Comparison of ENCODE assay signal across 8 mouse cellular contexts in genomic region chr8:110719898-110720653, GRCm38 (mm10). TPM values are rescaled to one million over a fixed set of nuclear protein-coding genes. Genes with fewer than 3 reads are reported as not detected.
A peak's percentile ranks its signal among the peaks of the same experiment; 100 is the strongest.
DNase-seq lines count a peak whose midpoint lies in the region; ATAC-seq and TF ChIP-seq lines count a peak whose summit lies in the region.

No protein-coding gene starts in this region.

- DNase-seq in left cerebral cortex, adult 2 months (ENCODE audit: extremely low spot score in 1 of 2, low spot score in 2 of 2): no peak
- DNase-seq in left cerebral cortex, adult 18-20 months (ENCODE audit: low spot score in 2 of 2): no peak
- DNase-seq in hindbrain, postnatal 0 days (ENCODE audit: low spot score): no peak
- DNase-seq in left cerebral cortex, postnatal 4 days: no peak
- no peak for DNase-seq in layer of hippocampus, adult 18-20 months (ENCODE audit: low spot score in 2 of 2)
- no peak for DNase-seq in right cerebral cortex, postnatal 36 days (ENCODE audit: low spot score in 2 of 2)

- intact Hi-C loops in left cerebral cortex, adult 2 months (cut with DNase I): no loop called here
- intact Hi-C loops in left cerebral cortex, postnatal 4 days (cut with DNase I): loop anchor here (5.0 kb wide), 1 partner anchor 58 kb away; no protein-coding TSS in a partner anchor

- H3K27me3 ChIP-seq in forebrain, embryonic 13.5 days: no peaks in the 10 kb centered on the region
- H3K27me3 ChIP-seq in hindbrain, postnatal 0 days (ENCODE audit: insufficient read depth, low read length): no peaks in the 10 kb centered on the region
- no peaks in the 10 kb centered on the region for H3K27me3 ChIP-seq in neural tube, embryonic 13.5 days

- H3K27ac ChIP-seq in left cerebral cortex, adult 2 months: peak overlapping the region; percentile 80
- peak overlapping the region; percentile 82; the same call in 1 of the 2 replicates for H3K27ac ChIP-seq in forebrain, embryonic 13.5 days
- peak overlapping the region; percentile 98 for H3K27ac ChIP-seq in hindbrain, postnatal 0 days
- peak overlapping the region; percentile 96 for H3K27ac ChIP-seq in neural tube, embryonic 13.5 days (replicated peaks)

- peak overlapping the region; percentile 92 for H3K9ac ChIP-seq in forebrain, embryonic 13.5 days
- H3K9ac ChIP-seq in hindbrain, postnatal 0 days (replicated peaks; ENCODE audit: low read length): peak overlapping the region; percentile 99
- peak overlapping the region; percentile 98 for H3K9ac ChIP-seq in neural tube, embryonic 13.5 days

- H3K4me1 ChIP-seq in forebrain, embryonic 13.5 days: peaks cover 70% of the 10 kb centered on the region
- peaks cover 78% of the 10 kb centered on the region for H3K4me1 ChIP-seq in hindbrain, postnatal 0 days (ENCODE audit: insufficient read depth, low read length)
- peaks cover 83% of the 10 kb centered on the region for H3K4me1 ChIP-seq in neural tube, embryonic 13.5 days (replicated peaks)

- 61% methylated on average over 6 of the region's 6 CpGs for WGBS in forebrain, embryonic 13.5 days
- 60% methylated on average over 6 of the region's 6 CpGs for WGBS in hindbrain, postnatal 0 days
- 58% methylated on average over 6 of the region's 6 CpGs for WGBS in neural tube, embryonic 13.5 days

- no peak overlapping the region for H3K4me3 ChIP-seq in left cerebral cortex, adult 2 months
- peak overlapping the region; percentile 76 for H3K4me3 ChIP-seq in forebrain, embryonic 13.5 days
- H3K4me3 ChIP-seq in hindbrain, postnatal 0 days (ENCODE audit: low read length): peak overlapping the region; percentile 90
- H3K4me3 ChIP-seq in neural tube, embryonic 13.5 days: peak overlapping the region; percentile 87

- TF ChIP-seq CTCF in left cerebral cortex, adult 2 months (IDR thresholded peaks at IDR 0.05): no peak
- TF ChIP-seq CTCF in hindbrain, postnatal 0 days (IDR thresholded peaks at IDR 0.05; ENCODE audit: low read depth): no peak; the same call in 1 of the 2 replicates

- peaks cover 17% of the 10 kb centered on the region for H3K36me3 ChIP-seq in forebrain, embryonic 13.5 days (ENCODE audit: poor library complexity, severe bottlenecking)
- H3K36me3 ChIP-seq in hindbrain, postnatal 0 days (ENCODE audit: insufficient read depth, low read length): no peaks in the 10 kb centered on the region
- H3K36me3 ChIP-seq in neural tube, embryonic 13.5 days: no peaks in the 10 kb centered on the region

- no peak for ATAC-seq in forebrain, embryonic 13.5 days
- ATAC-seq in hindbrain, postnatal 0 days: no peak
- ATAC-seq in neural tube, embryonic 13.5 days (ENCODE audit: low read depth): no peak

- no peaks in the 10 kb centered on the region for H3K9me3 ChIP-seq in forebrain, embryonic 13.5 days (replicated peaks)
- no peaks in the 10 kb centered on the region for H3K9me3 ChIP-seq in hindbrain, postnatal 0 days (ENCODE audit: low read length)
- H3K9me3 ChIP-seq in neural tube, embryonic 13.5 days: no peaks in the 10 kb centered on the region

- peak overlapping the region; percentile 75 for H3K4me2 ChIP-seq in forebrain, embryonic 13.5 days
- H3K4me2 ChIP-seq in hindbrain, postnatal 0 days (ENCODE audit: low read depth, low read length): peak overlapping the region; percentile 81
- peak overlapping the region; percentile 86 for H3K4me2 ChIP-seq in neural tube, embryonic 13.5 days

RNA-seq across cellular contexts. Expression of gene Mtss1l, which starts 1.2 kb away (rescaled TPM):
- 100 to 1,000 TPM; 207 to 234 TPM for total RNA-seq in left cerebral cortex, adult 2 months (2021)
- total RNA-seq in left cerebral cortex, adult 18-20 months (2021): 100 to 1,000 TPM; 208 to 219 TPM
- 11.1 and 11.5 TPM in 2 replicates for polyA plus RNA-seq in forebrain, embryonic 13.5 days (2015; fragmentation: Nextera tagmentation; extraction: Ambion mirVana)
- 76.2 and 81.0 TPM in 2 replicates for total RNA-seq in hindbrain, postnatal 0 days (2014; rRNA removed)
- polyA plus RNA-seq in hindbrain, postnatal 0 days (2015; fragmentation: Nextera tagmentation; extraction: Ambion mirVana): 32.9 TPM in 2 replicates
- polyA plus RNA-seq in neural tube, embryonic 13.5 days (2015; fragmentation: Nextera tagmentation; extraction: Ambion mirVana): 13.3 and 14.0 TPM in 2 replicates
- 100 to 1,000 TPM; 315 to 327 TPM for total RNA-seq in left cerebral cortex, postnatal 4 days (2021)
- 100 to 1,000 TPM; 213 to 214 TPM for total RNA-seq in layer of hippocampus, adult 18-20 months (2021)
